Mouse (Mus musculus) urinary bladder, postnatal 36 days (tissue): ENCODE measurements around the gene Gpr183.

Experiments used
- DNase-seq, 2 experiments: peaks; one replicate each; pipeline ENCODE4 v3.0.0; 2022; ENCODE audit warnings: low spot score in 2 of 2, mixed read lengths in 1 of 2

Gpr183 gene

DNA sequence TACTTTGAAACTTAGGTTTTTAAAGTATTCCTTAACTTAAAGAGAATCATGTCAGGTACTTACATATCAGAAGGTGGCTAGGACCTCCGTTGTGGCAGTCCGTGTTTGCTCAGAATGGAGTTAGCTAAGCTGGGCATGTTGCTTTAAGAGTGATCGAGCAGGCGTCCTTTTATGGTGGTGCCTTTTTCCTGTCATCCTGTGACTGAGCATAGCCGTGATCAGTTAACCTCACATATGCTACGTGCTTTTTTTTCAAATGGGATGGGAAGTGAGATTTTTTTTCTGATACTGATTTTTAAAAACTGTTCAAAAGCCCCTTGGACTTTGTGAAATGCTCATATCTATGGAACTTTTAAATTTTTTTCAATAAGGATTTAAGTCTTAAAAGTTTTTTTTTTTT is at the start of gene Gpr183:
Gpr183 (minus strand) TSS at position 206 of the 400 bp plus-strand sequence.
- no peak for DNase-seq

DNA sequence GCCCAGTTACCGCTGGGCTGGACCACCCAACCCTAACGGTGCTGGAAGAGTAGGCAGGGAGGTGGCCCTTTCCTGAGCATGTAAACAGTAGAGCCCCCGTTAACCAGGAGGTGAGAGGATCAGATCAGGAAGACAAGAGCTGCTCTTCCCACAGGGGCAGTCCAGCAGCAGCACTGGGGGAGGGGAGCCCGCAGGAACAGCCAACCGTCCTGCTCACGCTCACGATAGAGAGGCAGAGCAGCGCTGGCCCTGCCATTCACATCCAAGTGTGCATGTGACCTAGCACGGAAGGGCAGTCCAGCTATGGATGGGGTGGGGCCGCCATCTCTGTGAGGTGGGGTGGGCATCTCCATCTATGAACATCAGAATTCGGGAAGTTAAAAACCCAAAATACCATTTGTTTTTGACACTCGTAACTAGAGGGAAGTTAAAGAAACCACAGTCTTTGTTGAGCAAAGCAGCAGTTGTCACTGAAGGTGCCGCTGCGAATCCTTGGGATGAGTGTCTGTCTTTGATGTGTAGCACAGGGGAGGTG is 48.5 kb upstream of the Gpr183 start:
- peak in 1 of 2 experiments; percentile 17 for DNase-seq

DNA sequence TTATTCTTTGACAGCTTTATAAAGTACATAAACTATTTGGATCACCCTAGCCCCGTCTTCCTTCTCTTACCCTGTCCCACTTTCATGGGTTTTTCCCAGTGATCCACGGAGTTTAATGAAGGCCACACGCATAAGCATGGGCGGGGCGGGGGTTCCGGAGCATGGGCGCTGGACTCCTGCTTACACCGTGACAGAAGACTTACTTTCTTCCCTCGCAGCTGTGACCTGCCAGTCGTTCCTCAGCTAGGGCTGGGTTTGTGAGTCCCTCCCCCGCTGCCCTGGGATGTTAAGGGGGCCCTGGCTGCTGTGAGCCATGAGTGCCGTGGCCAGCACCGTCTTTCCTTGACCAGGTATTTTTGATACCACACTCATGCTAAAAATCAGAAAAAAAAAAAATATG is 47.8 kb upstream of the Gpr183 start:
- DNase-seq = no peak

DNA sequence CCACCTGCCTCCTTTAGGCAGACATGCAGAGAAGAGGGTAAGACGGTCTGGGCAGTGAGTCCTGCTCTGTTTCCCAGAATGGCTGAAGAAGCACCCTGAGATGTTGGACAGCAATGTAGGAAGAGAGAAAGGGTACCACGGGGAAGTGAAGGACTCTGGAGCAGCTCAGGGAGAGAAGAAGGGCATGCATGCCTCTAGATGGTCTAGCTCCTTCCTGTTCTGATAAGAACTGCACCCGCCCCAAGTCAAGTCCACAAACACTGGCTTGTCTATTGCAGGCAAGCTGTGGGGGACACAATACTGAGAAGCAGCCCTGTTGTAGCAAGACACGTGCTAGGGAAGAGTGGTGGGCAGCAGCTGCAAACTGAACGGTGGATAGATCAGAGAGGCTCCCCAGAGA is 47.2 kb upstream of the Gpr183 start:
- DNase-seq = no peak

DNA sequence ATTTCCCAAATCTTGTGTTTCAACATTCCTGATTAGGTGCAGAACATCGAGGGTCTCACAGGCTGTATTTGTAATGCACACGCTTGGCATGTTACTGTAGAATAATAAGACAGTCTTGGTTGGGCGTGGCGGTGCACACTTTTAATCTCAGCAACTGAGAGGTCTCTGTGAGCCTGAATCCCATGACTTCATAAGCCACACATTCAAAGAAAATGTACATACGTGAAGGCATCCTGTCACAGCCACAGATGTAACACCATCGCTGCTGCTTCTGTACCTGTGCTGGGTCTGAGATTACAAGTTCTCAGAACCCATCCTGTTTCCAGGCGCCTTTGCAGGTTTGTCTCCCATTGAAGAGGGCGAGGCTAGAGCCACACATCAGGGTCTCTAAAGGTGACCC is 46.8 kb upstream of the Gpr183 start:
- DNase-seq = no peak

DNA sequence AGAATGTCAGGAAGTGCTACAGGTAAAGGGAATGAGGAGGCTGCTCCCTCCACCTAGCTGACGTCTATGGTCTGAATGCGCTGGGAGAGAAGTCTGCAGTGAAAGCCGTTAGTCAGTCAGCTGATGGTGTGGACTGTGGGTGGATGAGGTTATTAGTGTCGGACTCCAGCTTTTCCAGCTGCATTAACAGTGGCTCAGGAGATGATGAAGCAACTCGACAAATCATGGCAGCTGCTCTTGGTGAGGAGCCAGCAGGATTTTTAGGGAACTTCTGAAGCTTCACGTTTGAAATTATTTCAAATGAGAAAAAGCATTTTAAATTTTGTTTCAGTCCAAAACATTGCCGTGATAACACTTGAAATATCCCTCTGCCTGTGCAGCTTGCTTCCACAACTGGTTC is 45.3 kb upstream of the Gpr183 start:
- DNase-seq = peak in 1 of 2 experiments; percentile 19

DNA sequence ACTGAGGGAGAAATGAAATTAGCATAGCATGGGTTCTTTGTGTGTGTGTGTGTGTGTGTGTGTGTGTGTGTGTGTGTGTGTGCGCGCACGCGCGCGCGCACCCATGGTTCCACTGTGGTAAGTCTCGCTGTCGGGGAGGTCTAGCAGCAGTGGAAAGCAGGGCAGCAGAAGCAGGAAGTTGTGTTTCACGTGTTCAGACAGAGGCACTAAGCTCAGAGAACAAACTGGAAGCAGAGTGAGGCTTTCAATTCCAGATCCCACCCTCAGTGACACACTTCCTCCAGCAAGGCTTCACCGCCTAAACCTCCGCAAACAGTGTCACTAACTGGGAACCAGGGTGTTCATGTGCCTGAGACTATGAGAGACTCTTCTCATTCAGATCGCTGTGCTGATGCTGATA is 44.5 kb upstream of the Gpr183 start:
- DNase-seq = no peak

DNA sequence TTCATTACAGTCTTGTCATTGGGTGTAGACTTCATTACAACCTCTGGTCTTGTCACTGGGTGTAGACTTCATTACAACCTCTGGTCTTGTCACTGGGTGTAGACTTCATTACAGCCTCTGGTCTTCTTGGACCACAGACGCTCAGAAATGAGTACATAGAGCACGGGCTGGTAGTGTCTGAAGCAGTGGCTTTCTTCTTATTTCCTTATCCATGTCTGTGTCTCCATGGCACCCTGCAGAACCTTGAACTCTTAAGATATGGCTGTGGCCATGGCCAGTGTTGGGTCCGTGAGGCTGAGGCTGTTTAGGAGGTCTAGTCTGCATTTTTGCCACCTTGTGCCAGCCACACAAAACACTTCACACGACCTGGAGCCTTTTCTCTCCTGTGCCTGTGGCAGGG is 43.3 kb upstream of the Gpr183 start:
- DNase-seq = no peak

DNA sequence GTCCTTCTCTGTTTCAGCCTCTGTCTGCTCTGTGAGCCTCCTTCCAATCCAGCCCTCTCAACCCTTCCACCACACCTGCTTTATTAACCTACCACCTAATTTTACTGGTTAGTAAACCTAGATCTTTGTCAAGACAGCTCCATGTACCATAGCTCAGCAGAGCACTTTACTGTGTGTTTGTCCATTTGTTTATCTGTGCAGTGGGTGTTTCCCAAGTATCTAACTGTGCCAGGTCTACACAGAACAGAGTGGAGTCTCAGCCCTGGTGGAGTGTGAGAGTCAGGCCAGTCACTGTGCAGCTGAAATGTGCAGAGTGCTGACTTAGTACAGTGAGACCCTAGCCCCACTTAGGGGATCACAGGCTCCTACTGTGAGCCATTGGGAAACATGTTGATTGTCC is 38.8 kb upstream of the Gpr183 start:
- no peak for DNase-seq

DNA sequence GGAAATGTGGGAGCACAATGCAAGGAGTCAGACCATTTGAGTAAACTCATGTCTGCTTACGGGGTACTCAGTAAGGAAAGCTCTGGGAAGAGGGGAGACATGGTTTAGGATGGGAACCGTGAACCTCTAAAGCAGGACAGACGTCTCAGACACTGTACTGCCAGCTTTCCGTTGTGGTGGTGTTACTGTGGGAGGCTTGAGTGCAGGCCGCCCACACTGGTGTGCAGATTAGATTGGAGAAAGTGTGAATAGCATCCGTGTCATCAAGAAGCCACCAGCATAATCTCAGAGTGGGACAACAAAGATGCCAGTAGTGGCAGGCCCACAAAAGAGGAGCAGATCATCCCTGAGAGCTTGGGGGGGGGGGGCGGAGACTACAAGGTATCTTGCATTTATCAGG is 37.2 kb upstream of the Gpr183 start:
- DNase-seq = no peak

DNA sequence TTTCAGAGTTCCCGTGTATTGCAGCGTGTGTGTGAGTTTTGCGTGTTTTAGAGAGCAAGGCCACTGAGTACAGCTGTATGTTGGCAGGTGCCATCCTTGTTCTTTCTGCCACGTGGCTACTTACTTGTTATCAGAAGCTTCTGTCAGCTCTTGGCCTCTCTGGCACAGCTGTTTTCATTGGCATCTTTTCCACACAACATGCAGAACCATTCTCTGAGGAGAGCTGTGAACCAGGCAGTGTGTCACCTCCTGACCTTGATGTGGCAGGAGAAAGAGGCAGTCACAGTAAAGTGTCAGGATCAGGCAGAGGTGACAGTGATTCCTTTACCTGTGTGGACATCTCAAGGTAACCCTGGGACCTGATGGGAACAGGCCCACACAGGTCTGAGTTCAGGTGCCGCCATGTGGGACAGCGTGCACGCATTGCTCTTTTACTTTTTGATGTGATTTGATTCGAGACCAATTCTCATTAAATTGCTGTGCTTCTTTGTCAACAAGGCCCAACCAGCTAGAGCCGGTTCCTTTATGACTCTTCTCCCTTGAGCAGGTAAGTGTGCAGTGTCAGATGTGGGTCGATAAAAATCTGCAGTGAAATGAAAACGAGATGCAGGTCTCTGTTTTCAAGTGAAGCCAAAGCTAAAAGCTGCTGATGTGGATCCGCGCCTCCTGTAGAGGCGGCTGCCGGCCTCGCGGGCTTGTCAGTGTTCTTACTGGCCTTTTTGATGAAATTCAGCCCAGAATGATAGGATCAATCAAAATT is 35.5 kb upstream of the Gpr183 start:
- no peak for DNase-seq

DNA sequence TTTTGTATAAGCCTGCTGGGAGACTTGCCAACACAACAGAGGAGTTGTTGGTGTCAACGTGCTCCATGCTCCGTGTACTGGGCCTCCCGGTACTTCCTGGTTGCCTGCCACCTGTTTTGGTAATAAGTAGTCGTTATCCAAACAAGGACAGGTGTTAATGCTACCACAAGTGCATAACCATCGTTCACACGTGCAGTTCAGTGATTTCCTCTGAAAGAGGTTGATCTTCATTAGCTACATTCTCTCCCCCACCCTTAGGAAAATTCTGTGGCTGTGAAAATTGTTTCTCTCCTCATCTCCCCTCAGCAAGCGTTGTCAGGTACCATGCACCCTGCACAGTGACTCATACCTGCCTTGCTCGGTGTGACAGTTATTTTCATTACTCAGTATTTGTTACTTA is 34.5 kb upstream of the Gpr183 start:
- DNase-seq = no peak

DNA sequence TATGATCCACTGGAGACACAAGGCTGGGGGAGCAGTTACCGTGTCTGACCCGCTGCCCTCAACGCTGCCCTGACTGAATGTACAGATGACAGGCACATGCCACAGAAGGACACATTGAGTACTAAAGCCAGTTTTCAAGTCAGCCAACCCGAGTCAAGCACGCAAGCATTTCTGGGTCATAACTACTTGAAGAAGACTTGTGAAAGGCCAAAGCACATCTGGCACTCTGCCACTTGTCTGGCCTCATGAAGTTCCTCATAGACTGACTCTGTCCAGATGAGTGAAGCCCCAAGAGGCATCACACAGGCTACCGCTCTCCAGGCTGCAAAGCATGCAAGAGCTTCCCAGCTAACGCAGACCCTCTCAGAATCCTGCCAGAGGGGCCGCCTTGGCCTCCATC is 31.8 kb upstream of the Gpr183 start:
- DNase-seq = peak in 1 of 2 experiments; percentile 68

DNA sequence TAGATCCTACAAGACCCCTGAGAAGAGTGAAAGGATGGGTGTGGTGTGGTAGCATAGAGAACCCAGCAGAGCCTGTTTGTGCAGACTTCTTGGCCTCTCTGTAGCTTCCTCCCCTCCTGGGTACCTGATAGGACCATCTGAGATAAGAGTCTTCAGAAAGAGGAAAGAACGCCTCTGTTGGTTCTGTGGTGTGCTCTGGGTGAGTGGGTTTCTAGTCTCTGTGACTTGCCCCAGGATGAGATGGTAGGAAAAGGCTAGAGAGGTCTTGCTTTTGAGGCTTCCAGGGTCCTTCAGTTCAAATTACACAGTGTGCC is 30.5 kb upstream of the Gpr183 start:
- DNase-seq = no peak

DNA sequence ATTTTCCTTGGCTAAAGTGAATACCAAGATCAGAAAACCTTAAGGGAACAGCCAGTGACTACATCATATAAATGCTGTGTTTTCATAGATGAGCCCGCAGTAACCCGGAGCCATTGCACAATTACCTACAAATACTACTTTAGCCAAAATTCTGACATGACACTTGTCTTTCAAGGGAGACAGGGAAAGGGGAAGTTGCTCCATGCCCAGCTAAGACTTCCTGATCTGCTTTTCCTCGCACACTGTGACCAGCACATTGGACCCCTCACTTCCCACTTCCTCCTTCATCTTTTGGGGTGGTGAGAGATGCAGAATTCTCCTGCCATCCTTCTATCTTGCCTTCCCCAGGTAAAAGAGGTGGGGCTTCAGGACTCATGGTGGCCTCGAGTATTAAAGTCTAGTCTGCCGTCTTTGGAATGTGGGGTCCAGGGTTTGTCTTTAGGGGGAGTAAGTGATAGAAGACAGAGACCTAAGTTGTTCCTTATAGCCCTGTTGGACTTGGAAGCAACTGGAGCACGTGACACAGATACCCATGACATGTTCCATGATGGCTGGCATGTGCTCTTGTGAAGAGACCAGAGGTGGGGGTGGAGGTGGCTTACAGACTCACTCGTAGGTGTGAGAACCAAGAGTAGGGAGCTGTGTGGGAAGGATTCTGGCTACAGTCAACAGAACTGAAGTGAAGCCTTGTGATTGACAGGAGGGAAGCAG is 30.0 kb upstream of the Gpr183 start:
- DNase-seq = no peak

DNA sequence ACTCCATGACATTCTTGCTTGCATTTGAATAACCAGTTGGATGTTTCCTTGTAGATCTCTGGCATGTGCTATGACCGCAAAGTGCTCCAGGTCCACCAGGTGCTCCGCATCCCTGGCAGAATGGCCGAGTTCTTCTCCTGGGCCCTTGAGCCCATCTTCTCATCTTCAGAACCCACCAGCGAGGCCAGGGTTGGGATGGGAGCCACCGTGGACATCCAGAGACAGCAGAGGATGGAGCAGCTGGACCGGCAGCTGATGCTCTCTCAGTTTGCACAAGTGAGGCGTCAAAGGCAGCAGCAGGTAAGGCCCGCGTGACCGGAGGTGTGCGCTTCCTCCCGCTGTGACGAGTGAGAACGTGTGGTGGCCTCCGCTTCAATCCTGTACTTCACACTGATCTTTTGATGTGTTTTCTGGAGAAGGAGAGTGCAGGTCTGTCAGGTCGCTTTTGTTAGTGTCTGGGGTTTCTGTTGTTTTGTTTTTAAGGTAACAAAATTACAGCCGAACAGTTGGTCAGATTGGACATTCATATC is 29.2 kb upstream of the Gpr183 start:
- no peak for DNase-seq

DNA sequence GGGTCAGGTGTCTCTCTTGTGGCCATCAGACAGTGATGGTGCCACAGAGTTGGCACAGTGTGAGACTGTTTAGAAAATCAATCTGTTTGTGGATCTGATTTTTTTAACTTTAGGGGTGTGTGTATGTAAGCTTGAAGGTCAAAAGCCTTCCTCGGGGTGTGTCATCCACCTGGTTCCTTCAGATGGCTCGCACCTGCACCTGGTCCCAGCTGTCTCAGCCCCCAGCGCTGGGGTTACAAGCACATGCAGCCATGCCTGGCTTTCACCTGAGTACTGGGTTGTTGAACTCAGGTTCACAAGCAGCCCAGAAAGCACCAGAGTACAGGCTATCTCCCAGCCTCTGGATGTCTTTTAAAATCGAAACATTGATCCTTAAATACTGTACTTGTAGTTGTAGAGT is 28.6 kb upstream of the Gpr183 start:
- no peak for DNase-seq

DNA sequence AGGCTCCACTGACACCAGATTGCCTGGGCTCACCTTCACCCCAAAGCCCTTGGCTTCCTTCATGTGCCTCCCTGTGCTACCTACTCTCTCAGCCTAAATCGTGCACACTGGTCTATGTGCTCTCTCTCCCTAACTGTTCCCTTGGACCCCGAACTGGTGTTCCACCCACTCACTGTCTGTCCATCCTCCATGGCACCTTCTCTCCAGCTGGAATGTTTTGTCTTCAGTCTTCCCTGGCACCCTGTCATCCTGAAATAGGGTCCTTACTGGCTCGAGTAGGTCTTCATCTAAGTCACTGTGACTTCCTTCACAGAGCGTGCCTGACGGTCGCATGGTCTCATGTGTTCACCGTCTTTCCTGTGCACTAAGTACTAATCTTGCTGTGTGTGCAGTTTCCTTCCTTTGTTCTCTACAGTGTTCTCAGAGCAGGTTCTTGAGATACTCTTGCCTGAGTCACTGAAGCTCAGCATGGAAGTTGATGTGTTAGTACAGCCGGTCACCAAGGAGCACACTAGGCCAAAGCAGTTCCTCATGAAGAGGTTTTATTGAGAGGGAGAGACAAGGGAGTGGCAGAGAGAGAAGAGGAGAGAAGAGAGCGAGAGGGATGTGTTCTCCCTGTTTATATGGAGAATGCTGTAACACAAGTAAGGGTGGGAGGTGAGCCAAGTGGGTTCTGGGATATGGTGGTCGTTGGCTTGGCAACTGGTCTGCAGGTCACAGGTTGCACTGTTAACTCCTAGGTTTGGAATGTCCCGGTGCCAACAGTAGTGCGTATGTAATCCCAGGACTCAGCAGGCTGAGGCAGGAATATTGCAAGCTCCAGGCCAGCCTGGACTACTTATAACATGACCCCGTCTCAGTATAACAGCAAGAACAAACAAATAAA is 27.6 kb upstream of the Gpr183 start:
- DNase-seq = no peak

DNA sequence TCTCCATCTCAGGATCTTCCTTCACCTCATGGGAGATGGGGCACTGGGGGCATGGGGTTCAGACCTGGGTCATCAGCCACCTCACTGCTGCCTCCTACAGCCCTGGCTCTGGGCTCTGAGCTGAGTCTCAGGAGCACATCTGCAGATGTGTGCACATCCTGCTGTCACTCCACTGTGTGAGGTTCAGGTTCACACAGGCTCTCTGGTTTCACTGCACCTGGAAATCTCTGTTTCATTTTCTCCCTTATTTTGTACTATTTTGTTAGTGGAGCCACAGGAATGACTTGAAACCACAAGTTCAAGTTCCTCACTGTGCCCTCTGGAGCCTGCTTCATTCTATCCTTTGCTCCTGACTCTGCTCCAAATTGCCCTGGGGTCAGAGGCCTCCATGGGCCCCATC is 26.9 kb upstream of the Gpr183 start:
- no peak for DNase-seq

DNA sequence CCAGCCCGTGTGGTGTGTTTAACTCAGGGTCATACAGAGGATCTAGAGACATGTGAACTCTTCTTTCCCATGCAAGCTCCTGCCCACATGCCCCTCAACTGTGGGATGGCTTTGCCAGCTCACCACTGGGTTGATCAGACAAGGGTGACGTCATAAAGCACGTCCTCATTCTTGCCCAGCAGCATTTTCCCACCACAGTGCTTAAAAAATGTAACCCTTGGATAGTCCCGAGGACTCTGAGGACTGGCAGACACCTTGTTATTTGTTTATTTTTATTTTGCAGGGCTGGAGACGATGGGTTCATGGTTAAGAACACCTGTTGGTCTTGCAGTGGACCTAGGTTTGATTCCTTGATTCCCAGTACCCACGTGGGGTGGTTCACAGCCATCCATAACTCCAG is 25.9 kb upstream of the Gpr183 start:
- no peak for DNase-seq

DNA sequence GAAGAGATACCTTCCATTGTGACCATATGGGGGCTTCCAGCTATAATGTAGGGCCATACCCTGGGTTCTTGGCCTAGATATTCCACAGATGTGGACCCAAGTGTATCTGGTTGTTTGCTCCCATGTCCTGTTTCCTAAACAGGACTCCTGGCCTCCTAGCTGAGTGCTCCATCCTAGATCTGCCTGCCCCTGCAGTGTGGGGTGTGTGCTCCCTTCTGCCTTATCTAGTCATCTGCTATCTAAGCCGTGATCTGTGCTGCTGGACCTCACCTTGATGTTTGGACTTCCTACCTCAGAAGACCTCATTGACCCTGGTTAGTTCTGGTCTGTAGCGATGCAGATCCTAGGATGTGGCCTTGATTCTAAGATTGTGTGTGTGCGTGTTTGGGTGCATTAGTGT is 24.9 kb upstream of the Gpr183 start:
- DNase-seq = no peak

DNA sequence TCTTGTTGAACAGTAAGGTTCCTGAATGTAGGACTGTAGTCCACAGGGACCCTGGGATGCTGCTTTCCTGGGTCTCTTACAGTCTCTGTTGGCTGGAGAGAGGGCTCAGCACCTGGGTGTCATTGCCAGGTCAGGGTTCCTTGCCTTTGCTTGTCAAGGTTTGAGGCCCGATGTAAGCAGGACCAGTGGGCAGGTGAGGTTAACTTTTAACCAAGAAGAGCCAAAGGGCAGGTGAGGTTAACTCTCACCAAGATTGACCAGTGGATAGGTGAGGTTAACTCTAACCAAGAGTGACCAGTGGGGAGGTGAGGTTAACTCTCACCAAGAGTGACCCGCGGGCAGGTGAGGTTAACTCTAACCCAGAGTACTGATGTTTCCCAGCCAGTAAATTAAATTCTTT is 24.3 kb upstream of the Gpr183 start:
- no peak for DNase-seq
